Mouse (Mus musculus): ENCODE measurements around the gene Atf2.
"Not testable (repeated sequence)": the region's sequence is repeated elsewhere in the genome, so short reads cannot be mapped to it uniquely, and the experiment has no call there.

- TF ChIP-seq CTCF (IDR thresholded peaks at IDR 0.05; ENCODE audit: low read depth, low read length); GATA1 (IDR thresholded peaks at IDR 0.05; ENCODE audit: borderline replicate concordance, low read length): not testable (repeated sequence)
These were observed 9.9 kb upstream of the Atf2 start for GRCm38 (mm10) chr2:73902328-73902727.
